In the genomic region with DNA sequence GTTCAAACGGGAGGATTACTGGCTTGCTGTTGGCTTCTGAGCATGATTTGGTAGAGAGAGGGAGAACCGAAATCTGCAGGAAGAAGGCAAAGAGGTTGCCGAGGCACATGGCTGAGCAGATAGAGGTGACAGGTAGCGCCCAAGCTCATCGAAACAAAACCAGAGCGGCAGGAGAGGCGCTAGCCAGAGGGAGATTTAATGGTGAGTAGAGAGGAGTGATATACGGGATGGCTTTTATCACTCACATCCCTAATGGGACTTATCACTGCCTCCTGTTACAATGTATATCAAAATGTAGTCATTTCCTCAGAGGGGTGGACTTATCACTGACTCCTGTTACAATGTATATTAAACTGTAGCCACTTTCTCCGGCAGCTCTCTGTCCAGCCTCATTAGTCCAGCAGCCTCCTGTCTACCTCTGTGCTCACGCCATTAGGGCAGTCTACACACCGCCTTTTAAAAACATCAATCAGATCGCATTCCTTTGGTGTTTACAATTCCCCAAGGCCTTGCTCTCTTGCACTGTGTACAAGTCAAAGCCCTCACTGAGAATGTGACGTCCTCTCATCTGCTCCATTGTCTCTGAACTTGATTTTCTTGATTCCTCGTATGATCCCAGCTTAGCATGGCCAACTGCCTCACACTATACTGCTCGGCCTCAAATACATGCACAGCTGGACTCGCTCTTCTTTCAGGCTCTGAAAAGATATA, we compare ENCODE assay signal across 14 mouse cellular contexts. TPM values are rescaled to one million over a fixed set of nuclear protein-coding genes. Genes with fewer than 3 reads are reported as not detected.
DNase-seq lines count a peak whose midpoint lies in the region; ATAC-seq and TF ChIP-seq lines count a peak whose summit lies in the region.
"Had no signal": no experiment of that assay in that cellular context is flagged by ENCODE, and none has a peak within 500 bp of the region (broad histone marks: within the 10 kb centered on the region; RNA-seq: fewer than 3 reads in every experiment).

No protein-coding gene starts in this region.

- peak; percentile 47; the same call in 1 of the 2 replicates for ATAC-seq in forebrain, embryonic 11.5 days (replicated peaks; ENCODE audit: low FRiP score)
- no peak for ATAC-seq in forebrain, embryonic 14.5 days
- peak; percentile 47; the same call in 1 of the 2 replicates for ATAC-seq in liver, embryonic 11.5 days (replicated peaks; ENCODE audit: low FRiP score)
- ATAC-seq in liver, postnatal 0 days: 0 out of 2 replicates have a peak, but pooled peaks have one; percentile 38

- H3K9ac ChIP-seq in forebrain, embryonic 11.5 days (ENCODE audit: low read length): no peak overlapping the region
- no peak overlapping the region for H3K9ac ChIP-seq in forebrain, embryonic 14.5 days (ENCODE audit: low read length)
- H3K9ac ChIP-seq in liver, embryonic 11.5 days (ENCODE audit: low read depth, low read length): no peak overlapping the region
- H3K9ac ChIP-seq in liver, postnatal 0 days (replicated peaks): no peak overlapping the region
- H3K9ac ChIP-seq: heart, embryonic 13.5 days; hindbrain, embryonic 15.5 days had no signal

- no peaks in the 10 kb centered on the region for H3K9me3 ChIP-seq in forebrain, embryonic 11.5 days (ENCODE audit: control insufficient read depth, low read length)
- no peaks in the 10 kb centered on the region for H3K9me3 ChIP-seq in forebrain, embryonic 14.5 days (replicated peaks; ENCODE audit: control insufficient read depth, low read length)
- H3K9me3 ChIP-seq in liver, embryonic 11.5 days (ENCODE audit: control insufficient read depth, low read length): no peaks in the 10 kb centered on the region
- H3K9me3 ChIP-seq in liver, postnatal 0 days (ENCODE audit: low read length): no peaks in the 10 kb centered on the region
- H3K9me3 ChIP-seq: heart, embryonic 13.5 days; hindbrain, embryonic 15.5 days had no signal

- H3K4me1 ChIP-seq in forebrain, embryonic 11.5 days (replicated peaks; ENCODE audit: control insufficient read depth, insufficient read depth, low read length): 0 out of 2 replicates have a peak, but pooled peaks cover 2% of the 10 kb centered on the region
- H3K4me1 ChIP-seq in forebrain, embryonic 14.5 days (ENCODE audit: control insufficient read depth, insufficient read depth, low read length): no peaks in the 10 kb centered on the region
- H3K4me1 ChIP-seq in liver, embryonic 11.5 days (replicated peaks; ENCODE audit: control insufficient read depth, insufficient read depth, low read length): no peaks in the 10 kb centered on the region
- H3K4me1 ChIP-seq in liver, postnatal 0 days (ENCODE audit: insufficient read depth): peaks cover 8% of the 10 kb centered on the region
- H3K4me1 ChIP-seq in thymus, adult 2 months (replicated peaks; ENCODE audit: control insufficient read depth, insufficient read depth, low read length): peaks cover 3% of the 10 kb centered on the region; the same call in 1 of the 2 replicates
- H3K4me1 ChIP-seq: hindbrain, embryonic 15.5 days had no signal

- 41% methylated on average over 16 of the region's 16 CpGs for WGBS in forebrain, embryonic 11.5 days
- 33% methylated on average over 16 of the region's 16 CpGs for WGBS in forebrain, embryonic 14.5 days
- 60% methylated on average over 16 of the region's 16 CpGs for WGBS in liver, embryonic 11.5 days
- WGBS in liver, postnatal 0 days (ENCODE audit: insufficient replicate concordance): 73% methylated on average over 16 of the region's 16 CpGs
- 95% methylated on average over 16 of the region's 16 CpGs for WGBS in thymus, adult 2 months

- H3K36me3 ChIP-seq in forebrain, embryonic 11.5 days (ENCODE audit: control insufficient read depth, insufficient read depth, low read length): no peaks in the 10 kb centered on the region
- no peaks in the 10 kb centered on the region for H3K36me3 ChIP-seq in forebrain, embryonic 14.5 days (ENCODE audit: control insufficient read depth, insufficient read depth, low read length)
- no peaks in the 10 kb centered on the region for H3K36me3 ChIP-seq in liver, embryonic 11.5 days (ENCODE audit: control insufficient read depth, insufficient read depth, low read length)
- no peaks in the 10 kb centered on the region for H3K36me3 ChIP-seq in liver, postnatal 0 days (replicated peaks; ENCODE audit: insufficient read depth, low read length)
- no peaks in the 10 kb centered on the region for H3K36me3 ChIP-seq in thymus, adult 2 months (ENCODE audit: control insufficient read depth, insufficient read depth, low read length)
- H3K36me3 ChIP-seq: heart, embryonic 13.5 days; hindbrain, embryonic 15.5 days had no signal

- no peak for TF ChIP-seq EP300 in liver, postnatal 0 days (IDR thresholded peaks at IDR 0.05; ENCODE audit: low read depth)

- no peak overlapping the region; the same call in 1 of the 2 replicates for H3K27ac ChIP-seq in forebrain, embryonic 11.5 days (ENCODE audit: low read depth, low read length)
- H3K27ac ChIP-seq in forebrain, embryonic 14.5 days (ENCODE audit: low read depth, low read length): no peak overlapping the region
- H3K27ac ChIP-seq in liver, embryonic 11.5 days (ENCODE audit: low read depth, low read length): no peak overlapping the region
- no peak overlapping the region for H3K27ac ChIP-seq in liver, postnatal 0 days (ENCODE audit: low read depth)
- no peak overlapping the region for H3K27ac ChIP-seq in thymus, adult 2 months (ENCODE audit: control insufficient read depth, insufficient read depth, low read length)
- H3K27ac ChIP-seq: heart, embryonic 13.5 days; hindbrain, embryonic 15.5 days had no signal

- H3K27me3 ChIP-seq in forebrain, embryonic 11.5 days (ENCODE audit: control insufficient read depth, insufficient read depth, low read length): no peaks in the 10 kb centered on the region
- no peaks in the 10 kb centered on the region for H3K27me3 ChIP-seq in forebrain, embryonic 14.5 days (replicated peaks; ENCODE audit: control insufficient read depth, insufficient read depth, low read length)
- H3K27me3 ChIP-seq in liver, embryonic 11.5 days (replicated peaks; ENCODE audit: control insufficient read depth, insufficient read depth, low read length): no peaks in the 10 kb centered on the region
- H3K27me3 ChIP-seq in liver, postnatal 0 days (ENCODE audit: insufficient read depth, low read length): no peaks in the 10 kb centered on the region
- no peaks in the 10 kb centered on the region for H3K27me3 ChIP-seq in thymus, adult 2 months (ENCODE audit: control insufficient read depth, insufficient read depth, low read length)
- H3K27me3 ChIP-seq: heart, embryonic 13.5 days; hindbrain, embryonic 15.5 days had no signal

- H3K4me2 ChIP-seq in forebrain, embryonic 11.5 days (ENCODE audit: low read depth, low read length, severe bottlenecking): no peak overlapping the region
- H3K4me2 ChIP-seq in forebrain, embryonic 14.5 days (ENCODE audit: low read length): no peak overlapping the region
- no peak overlapping the region for H3K4me2 ChIP-seq in liver, embryonic 11.5 days
- H3K4me2 ChIP-seq in liver, postnatal 0 days (ENCODE audit: low read depth, low read length): no peak overlapping the region
- H3K4me2 ChIP-seq: heart, embryonic 13.5 days; hindbrain, embryonic 15.5 days had no signal

- TF ChIP-seq POLR2A in thymus, adult 2 months (IDR thresholded peaks at IDR 0.05; ENCODE audit: control insufficient read depth, extremely low read depth, insufficient read depth, low read length, poor library complexity): no peak

- H3K4me3 ChIP-seq in forebrain, embryonic 11.5 days (ENCODE audit: low read depth, low read length): no peak overlapping the region
- no peak overlapping the region for H3K4me3 ChIP-seq in forebrain, embryonic 14.5 days (ENCODE audit: low read depth, low read length)
- no peak overlapping the region for H3K4me3 ChIP-seq in liver, embryonic 11.5 days (ENCODE audit: low read depth, low read length)
- H3K4me3 ChIP-seq in liver, postnatal 0 days (ENCODE audit: low read depth, low read length): no peak overlapping the region
- no peak overlapping the region for H3K4me3 ChIP-seq in thymus, adult 2 months (ENCODE audit: control insufficient read depth, insufficient read depth, low read length)
- H3K4me3 ChIP-seq: heart, embryonic 13.5 days; hindbrain, embryonic 15.5 days had no signal

- no peak for DNase-seq in forebrain, embryonic 11.5 days (ENCODE audit: low spot score)
- DNase-seq in forebrain, embryonic 14.5 days (ENCODE audit: low spot score): no peak
- no peak for DNase-seq in liver, embryonic 11.5 days (ENCODE audit: low spot score)
- DNase-seq in liver: no peak
- peak; percentile 52 for DNase-seq in embryo, embryonic 10 days (ENCODE audit: low spot score)
- DNase-seq in liver, postnatal 0 days: no peak
- no peak for DNase-seq in ovary, postnatal 10 days (ENCODE audit: low spot score)
- no peak for DNase-seq in thymus, adult 2 months
- DNase-seq: adrenal gland, postnatal 36 days; gastrocnemius, postnatal 36 days; lung, postnatal 4 days; spleen, adult 18-20 months had no signal

- TF ChIP-seq CTCF in liver, postnatal 0 days (IDR thresholded peaks at IDR 0.05; ENCODE audit: low read depth): no peak
- TF ChIP-seq CTCF in thymus, adult 2 months (IDR thresholded peaks at IDR 0.05; ENCODE audit: borderline replicate concordance, control insufficient read depth, extremely low read depth, insufficient read depth, low read length, poor library complexity): no peak

RNA-seq across cellular contexts. Expression of a gene that starts 59.0 kb away (rescaled TPM):
- 3.6 and 4.1 TPM in 2 replicates for polyA plus RNA-seq in forebrain, embryonic 11.5 days (2014; fragmentation: Nextera tagmentation; extraction: Ambion mirVana)
- polyA plus RNA-seq in forebrain, embryonic 14.5 days (2014; fragmentation: Nextera tagmentation; extraction: Ambion mirVana): 8.8 and 11.2 TPM in 2 replicates
- 1.8 and 2.1 TPM in 2 replicates for polyA plus RNA-seq in liver, embryonic 11.5 days (2014; fragmentation: Nextera tagmentation; extraction: Ambion mirVana)
- polyA plus RNA-seq in liver, postnatal 0 days (2015; fragmentation: Nextera tagmentation; extraction: Ambion mirVana): 3.1 and 3.9 TPM in 2 replicates
- polyA plus RNA-seq in thymus, adult 2 months (2012; rRNA removed): 61.7 and 67.1 TPM in 2 replicates
